Mouse (Mus musculus) effector memory CD4-positive, alpha-beta T cell, adult 5 months (primary cell): ENCODE results near the gene Klf7. TPM values are rescaled to one million over a fixed set of nuclear protein-coding genes. Genes with fewer than 3 reads are reported as not detected.

Source experiments
- polyA plus RNA-seq: library from polyadenylated mRNA; unstranded; fragments of 100-300 nt; shearing (Covaris generic); gene quantifications from one replicate; pipeline ENCODE4 v1.2.1, GENCODE M21; 2017

The Klf7 gene
- polyA plus RNA-seq, result 30.1 TPM

DNA sequence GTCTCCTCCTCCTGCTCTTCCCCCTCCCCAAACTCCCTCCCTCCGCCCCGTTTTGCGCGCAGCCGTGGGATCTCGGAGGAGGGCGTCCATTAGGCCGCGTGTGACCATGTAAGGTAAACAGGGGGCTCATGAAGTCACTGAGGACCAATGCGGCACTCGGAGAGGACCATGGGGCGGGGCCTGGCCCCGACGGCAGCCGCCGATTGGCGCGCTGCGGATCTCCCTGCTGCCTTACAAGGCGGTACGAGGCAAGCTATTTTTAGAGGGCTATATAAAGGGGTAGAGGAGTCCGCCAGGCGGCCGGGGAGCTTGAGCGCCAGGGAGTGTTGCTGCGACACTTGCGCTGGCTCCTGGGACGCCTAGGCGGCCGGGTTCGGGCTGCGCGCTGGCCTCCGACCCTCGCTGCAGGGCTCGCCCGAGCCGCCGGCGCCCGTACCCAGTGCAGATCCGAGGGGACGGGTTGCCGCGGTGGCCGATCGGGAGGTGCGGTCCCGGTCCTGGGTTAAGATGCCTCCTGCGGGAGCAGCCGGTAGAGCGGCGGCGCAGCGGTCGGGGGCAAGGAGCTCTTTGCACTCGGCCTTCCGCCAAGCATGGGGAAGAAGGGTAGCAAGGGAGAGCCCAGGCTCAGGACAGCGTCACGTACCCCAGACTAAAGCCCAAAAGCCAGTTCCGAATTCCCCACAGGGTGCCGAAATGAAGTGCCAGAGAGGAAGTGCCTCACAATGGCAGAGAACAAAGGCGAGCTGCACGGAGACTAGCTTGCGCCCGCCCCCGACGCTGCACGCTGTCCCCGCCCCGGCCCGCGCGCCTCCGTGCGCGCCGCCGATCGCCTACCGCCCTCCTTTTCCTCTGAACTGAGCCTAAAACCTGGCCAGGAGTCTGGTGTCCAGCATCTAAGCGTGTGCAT, at the start of gene Klf7:
TSS of gene Klf7 (minus strand) at position 724 of the 907 bp plus-strand sequence.

